ENCODE assay signal across 15 mouse cellular contexts in the genomic region with DNA sequence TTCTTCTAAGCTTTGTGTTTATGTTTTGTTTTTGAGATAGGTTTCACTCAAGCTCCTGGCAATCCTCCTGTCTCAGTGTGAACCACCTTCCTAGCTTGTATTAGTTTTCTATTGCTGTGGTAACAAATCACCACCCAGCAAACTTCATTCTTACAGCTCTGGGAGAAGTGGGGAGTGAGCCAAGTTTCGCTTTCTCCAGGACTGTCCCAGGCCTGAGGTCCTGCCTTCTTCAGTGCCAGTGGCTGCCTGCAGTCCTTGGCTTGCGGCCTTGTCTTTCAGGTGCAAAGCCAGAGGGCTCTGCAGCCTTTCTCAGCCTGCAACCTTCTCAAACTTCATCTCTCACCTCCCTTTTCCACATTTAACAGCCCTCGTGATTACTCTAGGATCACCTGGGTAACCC. TPM values are rescaled to one million over a fixed set of nuclear protein-coding genes. Genes with fewer than 3 reads are reported as not detected.
DNase-seq lines count a peak whose midpoint lies in the region; ATAC-seq and TF ChIP-seq lines count a peak whose summit lies in the region.
"Had no signal": no experiment of that assay in that cellular context is flagged by ENCODE, and none has a peak within 500 bp of the region (broad histone marks: within the 10 kb centered on the region; RNA-seq: fewer than 3 reads in every experiment).

No protein-coding gene starts in this region.

- no peak overlapping the region for H3K9ac ChIP-seq in heart, embryonic 11.5 days (ENCODE audit: low read depth, low read length)
- H3K9ac ChIP-seq: liver, embryonic 15.5 days; neural tube, embryonic 12.5 days had no signal

- 0 out of 2 replicates have a peak, but pooled peaks cover 3% of the 10 kb centered on the region for H3K27me3 ChIP-seq in heart, embryonic 11.5 days (ENCODE audit: control insufficient read depth, insufficient read depth, low read length)
- H3K27me3 ChIP-seq: liver, embryonic 15.5 days; neural tube, embryonic 12.5 days had no signal

- no peak overlapping the region for H3K4me3 ChIP-seq in heart, embryonic 11.5 days (ENCODE audit: low read depth, low read length)
- no peak overlapping the region for H3K4me3 ChIP-seq in lung, adult 2 months (replicated peaks; ENCODE audit: extremely low read depth, low read depth, low read length)
- H3K4me3 ChIP-seq: liver, embryonic 15.5 days; neural tube, embryonic 12.5 days had no signal

- no peak for TF ChIP-seq CTCF in lung, adult 2 months (IDR thresholded peaks at IDR 0.05; ENCODE audit: insufficient read depth, low read length)

- ATAC-seq in heart, embryonic 11.5 days (replicated peaks; ENCODE audit: insufficient number of reproducible peaks, low FRiP score, low TSS enrichment), result no peak
- ATAC-seq: activated CD4-positive, CD25-positive, alpha-beta regulatory T cell, adult 4 months; forebrain, embryonic 14.5 days had no signal

- H3K9me3 ChIP-seq in heart, embryonic 11.5 days (replicated peaks; ENCODE audit: control insufficient read depth, low read length), result no peaks in the 10 kb centered on the region
- H3K9me3 ChIP-seq: neural tube, embryonic 12.5 days had no signal

- H3K4me1 ChIP-seq in heart, embryonic 11.5 days (ENCODE audit: control insufficient read depth, insufficient read depth, low read length), result peaks cover 3% of the 10 kb centered on the region; the same call in 1 of the 2 replicates
- no peaks in the 10 kb centered on the region for H3K4me1 ChIP-seq in lung, adult 2 months (ENCODE audit: control insufficient read depth, insufficient read depth, low read length)
- H3K4me1 ChIP-seq: liver, embryonic 15.5 days; neural tube, embryonic 12.5 days had no signal

- no peaks in the 10 kb centered on the region for H3K36me3 ChIP-seq in heart, embryonic 11.5 days (ENCODE audit: control insufficient read depth, insufficient read depth, low read length)
- H3K36me3 ChIP-seq: liver, embryonic 15.5 days had no signal

- 87% methylated on average over 3 of the region's 3 CpGs for WGBS in heart, embryonic 11.5 days (ENCODE audit: insufficient replicate concordance)
- WGBS in lung, adult 2 months, result 61% methylated on average over 3 of the region's 3 CpGs

- H3K4me2 ChIP-seq in heart, embryonic 11.5 days, result no peak overlapping the region
- H3K4me2 ChIP-seq: liver, embryonic 15.5 days; midbrain, embryonic 11.5 days; neural tube, embryonic 12.5 days had no signal

- TF ChIP-seq POLR2A in lung, adult 2 months (IDR thresholded peaks at IDR 0.05; ENCODE audit: borderline replicate concordance, extremely low read depth, low read depth, low read length), result no peak

- no peak overlapping the region for H3K27ac ChIP-seq in heart, embryonic 11.5 days (ENCODE audit: low read depth, low read length)
- H3K27ac ChIP-seq: kidney, postnatal 0 days; liver, embryonic 15.5 days; neural tube, embryonic 12.5 days had no signal

- DNase-seq in heart, adult 9 months (ENCODE audit: low spot score in 2 of 2), result peak; percentile 20 to 48
- DNase-seq in adrenal gland, adult 8-10 months, result peak; percentile 19
- peak; percentile 39 for DNase-seq in adrenal gland, postnatal 25 days
- DNase-seq in lung, adult 2 months, result peak; percentile 45
- no peak for DNase-seq in left cerebral cortex, adult 9 months (ENCODE audit: low spot score in 2 of 2)
- no peak for DNase-seq in cerebellum, adult 9-11 months
- DNase-seq: cerebellum, adult 11 months; right cerebral cortex, postnatal 14 days had no signal

RNA-seq across cellular contexts. Expression of a gene that starts 25.6 kb away (rescaled TPM):
- polyA plus RNA-seq in heart, embryonic 11.5 days (2014; fragmentation: Nextera tagmentation; extraction: Ambion mirVana), result 11.2 TPM in 2 replicates
- total RNA-seq in adrenal gland, adult 8-10 months (2022), result 1 to 10 TPM; 2.0 to 2.4 (median 2.3) TPM
- 2.9 and 3.3 TPM in 2 replicates for total RNA-seq in adrenal gland, postnatal 25 days (2021)
- 34.3 and 43.7 TPM in 2 replicates for polyA plus RNA-seq in lung, adult 2 months (2012; rRNA removed)
- polyA plus RNA-seq: activated CD4-positive, CD25-positive, alpha-beta regulatory T cell, adult 4 months; liver, embryonic 15.5 days had no signal

Comparison
In these comparisons a context has a peak if more than half of its experiments do, and no peak if none do; other contexts are left out.
1. DNase-seq: peak in heart, adult 9 months (2 of 2), adrenal gland, adult 8-10 months (single experiment), adrenal gland, postnatal 25 days (single experiment) and lung, adult 2 months (single experiment); none in left cerebral cortex, adult 9 months (0 of 2) and cerebellum, adult 9-11 months (single experiment).